Mouse (Mus musculus) adrenal gland, postnatal 36 days (tissue): ENCODE data around the gene Ddah2. TPM values are rescaled to one million over a fixed set of nuclear protein-coding genes. Genes with fewer than 3 reads are reported as not detected.
"Not testable (repeated sequence)": the region's sequence is repeated elsewhere in the genome, so short reads cannot be mapped to it uniquely, and the experiment has no call there.

Source experiments
- DNase-seq, 2 experiments: peaks; one replicate each; pipeline ENCODE4 v3.0.0; 2021; ENCODE audit warnings: mixed read lengths in 1 of 2
- total RNA-seq, 2 experiments: library from RNA; stranded (reverse); gene quantifications; 2 replicates each; pipeline ENCODE4 v1.2.3; 2021

The Ddah2 gene
- total RNA-seq, 2 experiments from 2014 or later, result 16.1 to 18.2 TPM

DNA sequence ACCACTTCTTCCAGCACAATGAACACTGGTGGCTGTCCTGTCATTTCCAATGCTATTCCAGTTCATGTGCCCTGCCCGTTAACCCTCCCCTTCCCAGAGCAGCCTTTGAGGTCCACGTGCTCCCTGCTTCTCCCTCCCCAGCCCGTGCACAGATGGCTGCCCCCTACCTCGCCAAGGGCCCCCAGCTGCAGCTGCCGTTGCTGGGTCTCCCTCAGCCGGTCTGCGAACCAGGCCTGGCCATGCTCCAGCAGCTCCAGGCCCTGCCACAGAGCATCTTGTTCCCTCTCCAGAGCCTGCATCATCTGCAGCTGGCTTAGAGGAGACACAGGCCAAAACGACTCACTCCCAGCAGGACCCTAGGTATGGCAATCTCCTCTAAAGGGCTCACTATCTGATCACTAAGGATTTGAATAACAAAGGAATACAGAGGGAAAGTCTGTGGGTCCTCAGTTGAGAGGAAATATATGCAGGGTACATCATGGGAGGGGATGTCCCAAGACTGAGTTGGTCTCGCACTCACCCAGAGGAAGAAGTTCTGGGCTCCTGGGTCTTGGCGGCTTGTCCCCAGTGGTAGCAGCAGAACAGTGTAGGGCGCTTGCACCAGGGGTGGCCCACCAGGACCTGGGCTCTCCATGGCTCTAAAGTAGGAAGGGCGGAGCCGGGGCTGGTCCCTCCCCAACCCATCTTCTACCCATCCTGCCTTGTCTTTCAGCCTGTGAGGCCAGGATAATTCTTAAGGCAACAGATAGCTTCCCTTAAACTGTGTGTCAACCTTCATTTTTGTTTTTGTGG, 31.4 kb upstream of the Ddah2 start, which contains the start of gene Sapcd1:
TSS of gene Sapcd1 (minus strand) at position 740 of the 792 bp plus-strand sequence.
- no peak for DNase-seq

GRCm38 (mm10) chr17:35028315-35028714, 30.5 kb upstream of the Ddah2 start:
- DNase-seq, result no peak

DNA sequence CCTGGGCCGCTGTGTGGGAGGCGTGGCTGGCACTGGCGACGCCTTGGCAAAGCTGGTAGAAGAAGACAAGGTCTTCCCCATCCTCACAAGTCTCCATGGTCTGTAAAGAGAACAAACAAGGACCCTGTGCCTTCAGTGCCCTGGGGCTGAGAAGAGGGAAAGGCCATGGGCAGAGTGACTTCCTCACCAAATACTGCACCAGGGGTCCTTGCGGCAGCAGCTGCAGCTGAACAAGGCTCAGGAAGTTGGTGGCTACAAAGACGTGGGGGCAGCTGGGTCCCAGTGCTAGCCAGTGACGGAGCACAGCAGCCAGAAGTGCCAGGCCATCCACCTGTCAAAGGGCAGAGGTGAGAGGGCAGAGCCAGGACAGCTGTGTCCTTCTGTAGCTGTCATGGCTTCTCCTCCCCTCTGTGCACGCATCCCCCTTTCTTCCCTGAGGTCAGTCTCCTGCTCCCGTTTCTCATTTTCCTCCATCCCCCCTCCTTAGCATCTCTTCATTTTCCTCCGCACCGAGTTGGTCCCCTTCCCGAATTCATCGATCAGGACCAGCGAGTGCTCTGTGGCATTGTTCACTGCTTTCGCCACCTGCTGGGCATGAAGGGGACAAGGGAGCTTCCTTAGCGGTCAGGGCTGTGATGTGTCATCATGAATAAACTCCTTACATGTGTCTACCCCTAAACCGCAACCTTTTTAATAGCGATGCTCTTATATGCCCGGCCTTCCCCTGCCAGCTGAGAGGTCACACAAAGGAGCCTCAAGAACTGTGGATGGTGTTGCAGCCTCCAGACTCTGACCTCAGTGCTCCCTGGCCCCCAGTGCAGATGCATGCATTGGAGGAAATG, 28.9 kb upstream of the Ddah2 start:
- peak in 1 of 2 experiments; percentile 40 for DNase-seq

DNA sequence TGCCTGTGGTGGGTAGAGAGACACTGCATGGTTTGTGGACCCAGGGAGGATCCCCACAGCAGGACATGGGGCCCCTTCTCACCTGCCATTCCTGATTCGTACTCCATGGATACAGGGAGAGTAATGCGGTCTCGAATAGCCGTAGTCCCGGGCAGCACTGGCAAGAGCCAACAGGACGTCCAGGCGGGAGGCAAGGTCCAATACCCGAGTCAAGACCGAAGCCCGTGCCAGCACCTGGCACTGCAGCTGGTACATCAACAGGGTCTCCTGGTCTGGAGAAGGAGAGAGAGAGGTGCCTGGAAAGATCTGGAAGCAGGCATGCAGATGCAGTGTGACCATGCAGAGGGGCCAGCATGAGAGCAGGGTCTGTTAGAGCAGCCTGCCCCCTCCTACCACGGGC, 27.6 kb upstream of the Ddah2 start:
- DNase-seq, result no peak

GRCm38 (mm10) chr17:35031880-35032279, 27.0 kb upstream of the Ddah2 start:
- no peak for DNase-seq

GRCm38 (mm10) chr17:35032323-35032870, 26.4 kb upstream of the Ddah2 start:
- DNase-seq, result no peak

DNA sequence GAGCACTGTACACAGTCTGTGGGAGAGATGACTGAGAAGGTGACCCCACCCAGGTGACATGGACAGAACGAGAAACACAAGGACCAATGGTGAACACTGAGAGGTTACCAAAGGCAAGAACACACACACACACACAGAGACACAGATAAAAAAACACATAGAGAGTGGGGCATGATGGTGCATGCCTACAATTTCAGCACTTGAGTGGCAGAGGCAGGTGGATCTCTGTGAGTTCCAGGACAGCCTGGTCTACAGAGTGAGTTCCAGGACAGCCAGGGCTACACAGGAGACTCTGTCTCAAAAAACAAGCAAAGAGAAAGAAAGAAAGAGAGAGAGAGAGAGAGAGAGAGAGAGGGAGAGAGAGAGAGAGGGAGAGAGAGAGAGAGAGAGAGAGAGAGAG, 25.1 kb upstream of the Ddah2 start:
- DNase-seq, result not testable (repeated sequence)

DNA sequence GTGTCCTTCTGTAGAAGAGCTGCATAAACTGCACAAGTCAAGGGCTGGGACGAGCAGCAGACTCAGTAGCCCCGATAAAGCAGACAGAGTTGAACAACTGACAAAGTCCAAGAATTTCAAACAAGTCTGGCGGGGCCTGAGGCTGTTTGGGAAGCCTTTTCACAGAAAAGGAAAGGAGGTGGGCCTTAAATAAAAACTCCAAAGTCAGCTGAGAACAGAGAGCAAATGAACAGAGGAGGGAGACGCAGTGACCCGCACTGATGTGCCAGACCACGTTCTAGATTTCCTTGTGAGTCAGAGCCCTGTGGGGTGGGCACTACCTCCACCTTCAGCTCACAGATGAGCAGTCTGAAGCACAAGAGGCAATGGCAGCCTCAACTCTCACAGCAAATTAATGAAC, 23.9 kb upstream of the Ddah2 start:
- DNase-seq, result no peak

DNA sequence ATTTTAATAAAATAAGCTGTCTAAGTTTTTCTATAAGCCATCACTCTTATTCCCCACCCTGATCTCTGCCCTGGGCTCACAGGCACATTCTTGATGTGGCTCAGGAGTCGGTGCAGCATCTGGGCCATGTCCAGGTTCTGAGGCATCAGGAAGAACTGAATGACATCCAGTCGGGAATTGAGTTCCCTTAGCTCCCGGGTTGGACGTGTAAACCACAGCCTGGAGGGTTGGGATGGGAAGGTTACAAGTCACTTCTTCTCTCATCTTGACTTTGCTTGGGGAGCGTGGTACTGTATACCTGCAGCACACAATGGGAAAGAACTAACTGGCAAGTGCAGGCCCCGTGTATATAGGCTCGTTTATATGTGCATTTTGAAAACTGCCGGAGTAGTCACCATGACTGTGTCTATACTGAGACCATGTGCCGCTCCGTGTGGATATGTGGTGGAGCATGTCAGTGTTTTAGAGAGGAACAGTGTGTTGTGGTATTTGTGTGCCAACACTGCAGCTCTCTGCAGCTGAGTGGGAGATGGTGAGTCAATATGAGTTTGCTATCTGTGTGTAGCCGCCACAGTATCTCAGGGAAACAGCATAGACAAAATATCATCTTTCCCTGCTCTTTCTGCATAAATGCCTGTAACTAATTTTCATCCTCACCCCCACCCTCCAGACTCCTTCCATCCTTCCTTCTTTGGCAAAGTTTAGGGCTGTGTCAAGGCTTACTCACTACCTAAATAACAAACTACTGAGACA, 19.5 kb upstream of the Ddah2 start:
- DNase-seq, result no peak

GRCm38 (mm10) chr17:35043794-35044193, 15.0 kb upstream of the Ddah2 start:
- DNase-seq, result no peak

DNA sequence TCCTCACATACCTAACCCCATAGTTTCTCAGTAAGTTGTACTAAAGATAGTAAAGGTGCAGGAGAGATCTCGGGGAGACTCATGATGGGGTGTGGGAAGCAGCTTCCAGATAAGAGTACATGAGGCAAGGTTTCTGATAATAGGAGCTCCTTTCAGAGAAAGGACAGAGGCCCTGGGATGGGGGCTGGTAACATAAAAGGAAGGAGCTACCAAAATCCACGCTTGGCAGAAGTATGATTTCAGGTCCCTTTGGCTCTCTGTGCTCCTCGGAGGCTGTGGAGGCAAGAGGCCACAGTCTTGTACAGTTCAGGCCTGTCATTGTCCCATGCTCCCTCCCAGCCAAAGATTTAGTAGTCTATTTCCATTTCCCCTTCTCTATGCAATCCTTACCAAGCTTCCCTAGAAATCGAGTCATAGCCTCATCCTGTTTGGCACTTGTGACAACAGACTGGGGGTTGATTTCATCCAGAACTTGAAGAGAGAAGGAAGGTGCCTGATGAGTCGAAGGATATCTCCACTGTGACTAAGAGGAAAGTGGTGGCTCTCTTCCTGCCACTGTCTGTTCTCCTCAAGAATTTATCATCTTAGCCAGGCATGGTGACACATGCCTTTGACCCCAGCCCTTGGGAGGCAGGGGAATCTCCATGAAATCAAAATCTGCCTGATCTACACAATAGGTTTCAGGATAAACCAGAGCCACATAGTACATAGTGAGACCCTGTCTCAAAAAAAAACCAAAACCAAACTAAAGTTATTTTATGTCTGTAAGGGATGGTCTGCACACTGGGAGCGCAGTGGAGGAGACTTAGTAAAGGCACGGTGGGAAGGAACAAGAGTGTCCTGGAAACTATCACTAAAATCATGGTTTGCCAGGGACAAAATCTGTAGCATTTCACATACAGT, 13.7 kb upstream of the Ddah2 start:
- DNase-seq, result no peak

DNA sequence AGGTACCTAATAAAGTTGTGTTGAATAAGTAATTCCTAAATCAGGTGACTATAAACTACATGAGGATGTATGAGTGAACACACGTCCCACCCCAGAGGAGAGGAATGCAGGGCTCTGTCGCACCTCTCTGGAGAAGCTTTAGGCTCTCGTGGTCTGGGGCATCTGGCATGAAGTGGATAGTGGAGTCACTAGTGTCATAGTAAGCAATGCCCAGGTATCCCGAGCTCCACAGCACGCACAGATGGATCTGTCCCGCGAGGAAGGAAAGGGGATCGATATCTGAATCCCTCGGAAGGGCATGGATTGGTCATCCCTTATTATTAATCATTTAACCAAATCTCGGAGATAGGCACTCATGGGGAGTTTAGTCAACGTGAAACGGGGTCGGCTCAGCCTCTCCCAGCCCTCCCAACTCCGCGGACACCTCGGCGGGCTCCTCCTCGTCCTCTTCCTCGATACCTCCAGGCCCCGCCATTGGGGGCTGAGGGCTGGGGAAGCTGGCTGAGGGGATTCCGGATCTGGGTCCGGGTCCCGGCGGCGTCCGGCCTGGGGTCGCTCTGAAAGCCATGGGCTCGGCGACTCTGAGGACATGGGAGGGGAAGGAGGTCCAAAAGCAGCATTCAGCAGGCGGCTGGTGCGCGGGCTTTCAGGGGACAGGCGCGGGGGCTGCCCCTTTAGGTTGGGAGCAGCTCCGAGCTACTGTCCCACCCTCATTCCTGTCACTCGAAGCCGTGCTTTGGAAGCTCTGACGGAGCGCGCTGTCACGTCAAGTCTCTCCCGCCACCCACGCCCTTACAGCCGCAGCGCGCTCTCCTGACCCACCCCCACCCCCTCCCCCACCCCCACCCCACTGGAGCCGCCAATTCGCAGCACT, 12.8 kb upstream of the Ddah2 start:
- no peak for DNase-seq

GRCm38 (mm10) chr17:35046681-35047455, 12.0 kb upstream of the Ddah2 start, which contains the start of gene Msh5:
TSS of gene Msh5 (minus strand) at chr17:35046745.
- peak; percentile 96 to 97 for DNase-seq

- DNase-seq, result no peak
Observed at GRCm38 (mm10) chr17:35047688-35048087, 11.1 kb upstream of the Ddah2 start.

DNA sequence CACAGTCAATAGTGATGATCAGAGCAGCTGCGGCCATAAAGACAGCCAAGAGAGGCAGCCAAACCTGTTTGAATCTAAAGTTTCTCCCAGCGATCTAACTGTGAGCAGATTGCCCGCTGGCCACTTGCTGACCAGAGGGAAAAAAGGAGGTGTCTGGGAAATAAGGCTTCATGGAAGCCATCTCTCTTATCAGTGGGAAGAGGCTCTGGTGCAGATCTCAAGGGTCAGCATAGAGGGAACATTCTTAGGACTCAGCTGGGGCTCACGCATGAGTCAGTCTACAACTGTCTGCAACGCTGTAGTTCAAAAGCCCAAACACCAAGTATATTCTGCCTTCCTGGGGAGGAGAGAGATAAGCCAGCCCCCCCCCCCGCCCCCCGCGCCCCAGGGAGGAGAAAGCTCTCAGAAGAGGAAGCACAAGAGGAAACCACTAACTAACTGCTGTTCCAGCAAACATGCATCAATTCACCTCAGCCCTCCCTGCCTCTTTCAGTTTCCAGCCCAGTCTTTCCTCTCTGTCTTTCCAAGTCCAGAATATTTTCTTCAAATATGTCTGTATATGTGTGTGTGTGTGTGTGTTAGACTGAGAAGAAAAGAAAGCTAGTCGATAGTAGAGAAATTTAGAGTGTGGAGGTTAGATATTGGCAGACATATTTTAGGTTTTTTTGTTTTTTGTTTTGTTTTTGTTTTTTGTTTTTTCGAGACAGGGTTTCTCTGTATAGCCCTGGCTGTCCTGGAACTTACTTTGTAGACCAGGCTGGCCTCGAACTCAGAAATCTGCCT, 10.5 kb upstream of the Ddah2 start:
- no peak for DNase-seq

DNA sequence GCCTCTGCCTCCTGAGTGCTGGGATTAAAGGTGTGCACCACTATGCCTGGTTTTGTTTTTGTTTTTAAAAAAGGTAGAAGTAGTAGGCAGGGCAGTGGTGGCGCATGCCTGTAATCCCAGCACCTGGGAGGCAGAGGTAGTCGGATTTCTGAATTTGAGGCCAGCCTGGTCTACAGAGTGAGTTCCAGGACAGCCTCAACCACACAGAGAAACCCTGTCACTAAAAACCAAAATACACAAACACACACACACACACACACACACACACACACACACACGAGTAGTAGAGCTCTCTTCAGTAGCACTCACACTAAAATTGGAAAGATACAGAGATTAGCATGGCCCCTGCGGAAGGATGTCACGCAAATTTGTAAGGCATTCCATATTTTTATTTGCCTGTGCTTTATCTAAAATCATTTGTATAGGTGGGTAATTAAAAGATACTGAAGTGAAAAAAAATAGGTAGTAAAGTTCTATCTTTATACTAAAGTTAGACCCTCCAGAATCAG, 9.8 kb upstream of the Ddah2 start:
- DNase-seq, result no peak

- peak; percentile 43 to 66 for DNase-seq
Observed at GRCm38 (mm10) chr17:35049561-35050016, 9.2 kb upstream of the Ddah2 start, which contains the start of gene Clic1. TSS of gene Clic1 (plus strand) at chr17:35049966.
